Mouse (Mus musculus) myocyte (in vitro differentiated cells): ENCODE results near the gene Ror2.

Source experiments
- CEBPB ChIP-seq: IDR thresholded peaks from 2 replicates; pipeline ENCODE4 v1.6.1; 2011; ENCODE audit warnings: mild to moderate bottlenecking, moderate library complexity; ENCODE audit not compliant: poor library complexity, insufficient read depth, severe bottlenecking
- POLR2A ChIP-seq: IDR thresholded peaks from one replicate; pipeline ENCODE4 v1.6.1; 2011; ENCODE audit warnings: low read depth, mild to moderate bottlenecking, control low read depth, moderate library complexity; ENCODE audit not compliant: insufficient read length
- TCF12 ChIP-seq: IDR thresholded peaks from one replicate; pipeline ENCODE4 v1.6.1; 2011; ENCODE audit warnings: mild to moderate bottlenecking, control low read depth; ENCODE audit not compliant: poor library complexity, insufficient read depth, severe bottlenecking
- USF1 ChIP-seq: IDR thresholded peaks from one replicate; pipeline ENCODE4 v1.6.1; 2011; ENCODE audit warnings: low read depth, mild to moderate bottlenecking, control low read depth, moderate library complexity

DNA sequence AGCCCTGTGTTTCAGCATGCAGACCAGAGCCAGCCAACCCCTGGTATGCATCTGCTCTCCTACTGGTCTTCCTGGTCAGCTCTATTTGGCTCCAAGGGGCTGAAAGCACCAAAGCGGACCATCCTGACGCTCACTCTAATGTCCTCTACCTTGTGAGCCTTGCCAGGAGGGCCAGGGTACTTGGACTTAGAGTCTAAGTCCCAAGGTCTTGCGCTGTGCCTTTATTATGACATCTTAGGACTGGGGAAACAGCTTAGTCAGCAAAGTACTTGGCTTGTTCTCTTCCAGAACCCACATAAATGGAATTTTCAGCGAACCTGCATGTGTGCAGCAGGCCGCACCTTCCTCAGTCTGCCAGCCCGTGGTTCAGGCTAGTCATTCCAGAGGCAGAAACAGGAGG, 93.6 kb downstream of the Ror2 start:
- TF ChIP-seq CEBPB, result no peak
- no peak for TF ChIP-seq POLR2A
- no peak for TF ChIP-seq TCF12
- no peak for TF ChIP-seq USF1
